Mouse (Mus musculus) small intestine, adult 2 months (tissue): ENCODE results near the gene Tmem82. TPM values are rescaled to one million over a fixed set of nuclear protein-coding genes. Genes with fewer than 3 reads are reported as not detected.

Source experiments
- H3K27ac ChIP-seq: fragments of 200-500 bp; 2 replicates; pipeline ENCODE4 v1.5.1; 2012; ENCODE audit warnings: low read depth, low read length, control low read depth, inconsistent platforms; ENCODE audit not compliant: insufficient read depth
- H3K27me3 ChIP-seq: fragments of 200-500 bp; 2 replicates; pipeline ENCODE4 v1.6.1; 2012; ENCODE audit warnings: mild to moderate bottlenecking, moderate library complexity, low read length, inconsistent platforms; ENCODE audit not compliant: control insufficient read depth, insufficient read depth
- H3K36me3 ChIP-seq: fragments of 200-500 bp; 2 replicates; pipeline ENCODE4 v1.6.1; 2012; ENCODE audit warnings: mild to moderate bottlenecking, low read length, control low read depth, inconsistent platforms; ENCODE audit not compliant: control insufficient read depth, insufficient read depth
- H3K4me1 ChIP-seq: fragments of 200-500 bp; 2 replicates; pipeline ENCODE4 v1.6.1; 2012; ENCODE audit warnings: low read length, inconsistent platforms, mixed read lengths; ENCODE audit not compliant: control insufficient read depth, insufficient read depth, insufficient read length
- H3K4me3 ChIP-seq: fragments of 200-500 bp; 2 replicates; pipeline ENCODE4 v1.5.1; 2012; ENCODE audit warnings: low read depth, mild to moderate bottlenecking, control low read depth, inconsistent platforms, low read length, moderate library complexity
- CTCF ChIP-seq: fragments of 200-500 bp; IDR thresholded peaks from 2 replicates; pipeline ENCODE4 v1.5.1; 2012; ENCODE audit warnings: low read depth, mild to moderate bottlenecking, control low read depth, inconsistent platforms, low read length, moderate library complexity, mixed read lengths; ENCODE audit not compliant: insufficient replicate concordance, insufficient read length; ENCODE audit errors: extremely low read depth
- POLR2A ChIP-seq: fragments of 200-500 bp; IDR thresholded peaks from 2 replicates; pipeline ENCODE4 v1.6.1; 2012; ENCODE audit warnings: low read depth, mild to moderate bottlenecking, control low read depth, inconsistent platforms, low read length, moderate library complexity
- WGBS: fragments of 180-500 bp; shearing (Covaris S2); methylation state at CpG from one replicate; pipeline ENCODE4 v1.1.7; 2018; 5-methylcytosine and 5-hydroxymethylcytosine counted together
- polyA plus RNA-seq: library from polyadenylated mRNA; depleted of rRNA; stranded (reverse); fragments of >200 nt; gene quantifications from 2 replicates; pipeline ENCODE4 v1.2.3, GENCODE M21; 2012

Gene Tmem82
- polyA plus RNA-seq, 1 experiment, result 61.9 TPM

DNA sequence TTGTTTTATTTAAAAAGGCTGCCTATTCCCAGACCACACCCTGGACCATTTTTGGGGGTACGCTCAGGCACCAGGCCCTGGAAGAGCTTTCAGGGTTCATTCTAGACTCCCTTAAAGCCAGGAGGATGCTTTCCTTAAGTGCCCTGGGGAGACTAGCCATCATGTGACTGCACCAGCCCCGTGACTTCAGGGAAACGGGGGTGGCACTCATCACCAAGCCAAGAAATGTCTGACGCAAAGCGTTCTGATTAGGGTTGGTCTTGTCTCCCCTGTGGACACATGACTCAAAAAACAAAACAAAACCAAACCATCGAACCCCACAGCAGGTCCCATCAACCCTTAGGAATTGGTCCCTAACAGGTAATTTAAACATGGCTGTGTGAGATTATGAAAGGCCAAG, 32.9 kb upstream of the Tmem82 start:
- 90% methylated on average over 6 of the region's 6 CpGs for WGBS
- no peaks in the 10 kb centered on the region for H3K27me3 ChIP-seq
- no peak overlapping the region for H3K4me3 ChIP-seq
- H3K4me1 ChIP-seq, result no peaks in the 10 kb centered on the region
- no peak for TF ChIP-seq CTCF
- no peak for TF ChIP-seq POLR2A
- H3K27ac ChIP-seq, result no peak overlapping the region
- H3K36me3 ChIP-seq, result peaks cover 4% of the 10 kb centered on the region; the same call in 1 of the 2 replicates

DNA sequence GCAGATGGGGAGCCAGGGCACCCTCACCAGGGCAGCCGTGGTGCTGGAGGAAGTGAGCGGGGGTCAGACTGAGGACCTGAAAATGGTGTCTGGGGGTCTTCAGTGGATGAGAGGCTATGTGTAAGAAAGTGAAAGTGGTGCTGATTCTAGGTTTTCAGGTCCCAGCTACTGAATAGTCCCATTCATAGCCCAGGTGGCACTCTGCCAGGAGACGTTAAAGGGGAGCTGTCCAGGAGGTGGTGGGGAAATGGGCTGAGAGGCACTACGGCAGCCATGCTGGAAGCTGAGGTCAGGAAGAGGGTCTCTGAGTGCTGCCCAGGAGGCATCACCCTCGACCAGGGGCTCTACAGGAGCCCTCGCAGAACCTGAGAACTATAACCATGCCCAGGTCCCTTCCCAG, 30.8 kb upstream of the Tmem82 start:
- no peak for TF ChIP-seq POLR2A
- TF ChIP-seq CTCF, result no peak
- 54% methylated on average over 6 of the region's 6 CpGs for WGBS

DNA sequence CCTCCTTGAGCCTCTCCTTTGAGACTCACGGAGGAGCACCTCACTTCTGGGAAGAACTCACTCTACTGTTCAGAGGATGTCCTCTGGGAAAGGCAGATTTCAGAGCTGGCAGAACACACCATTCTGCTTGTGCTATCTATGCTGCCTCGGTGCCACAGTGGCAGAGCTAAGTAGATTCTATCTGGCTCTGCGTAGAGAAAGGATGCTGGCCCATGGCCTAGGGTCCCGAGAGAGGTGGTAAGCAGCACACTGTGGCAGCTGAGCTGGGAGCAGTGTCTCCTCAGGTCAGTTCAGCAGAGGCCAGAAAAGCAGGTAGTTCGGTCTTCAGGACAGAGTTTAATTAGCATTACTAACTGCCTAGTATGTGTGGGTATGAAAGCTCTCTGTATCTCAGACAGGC, 29.8 kb upstream of the Tmem82 start:
- peaks cover 4% of the 10 kb centered on the region; the same call in 1 of the 2 replicates for H3K36me3 ChIP-seq
- no peak overlapping the region for H3K27ac ChIP-seq
- TF ChIP-seq POLR2A (no peak), CTCF (no peak)
- H3K4me1 ChIP-seq, result no peaks in the 10 kb centered on the region
- no peak overlapping the region for H3K4me3 ChIP-seq
- H3K27me3 ChIP-seq, result no peaks in the 10 kb centered on the region
- 92% methylated on average over 5 of the region's 5 CpGs for WGBS

More for the DNA sequence above, 30.8 kb upstream of the Tmem82 start:
- no peak overlapping the region for H3K4me3 ChIP-seq
- H3K36me3 ChIP-seq, result peaks cover 4% of the 10 kb centered on the region; the same call in 1 of the 2 replicates
- H3K27me3 ChIP-seq, result no peaks in the 10 kb centered on the region
- H3K27ac ChIP-seq, result no peak overlapping the region
- no peaks in the 10 kb centered on the region for H3K4me1 ChIP-seq

DNA sequence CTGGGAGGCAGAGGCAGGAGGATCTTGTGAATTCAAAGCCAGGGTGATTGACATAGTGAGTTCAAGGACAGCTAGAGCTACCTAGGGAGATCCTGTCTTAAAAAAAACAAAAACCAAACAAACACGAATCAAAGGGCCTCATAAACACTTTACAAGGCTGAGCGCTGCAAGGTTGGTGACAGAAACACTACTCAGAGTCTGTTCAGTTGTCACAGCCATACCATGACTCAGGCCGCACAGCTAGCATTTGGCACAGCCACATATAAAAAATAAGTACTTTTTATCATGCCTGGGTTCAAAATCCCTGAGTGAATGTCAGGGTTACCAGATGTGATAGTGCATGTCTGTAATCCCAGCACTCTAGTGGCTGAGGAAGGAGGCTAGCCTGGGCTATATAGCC, 28.8 kb upstream of the Tmem82 start:
- Histone ChIP-seq H3K27ac (no peak overlapping the region), H3K27me3 (no peaks in the 10 kb centered on the region), H3K36me3 (peaks cover 4% of the 10 kb centered on the region; the same call in 1 of the 2 replicates), H3K4me3 (no peak overlapping the region), H3K4me1 (peaks cover 5% of the 10 kb centered on the region)
- TF ChIP-seq POLR2A (no peak), CTCF (no peak)
- 89% methylated on average over 3 of the region's 3 CpGs for WGBS

DNA sequence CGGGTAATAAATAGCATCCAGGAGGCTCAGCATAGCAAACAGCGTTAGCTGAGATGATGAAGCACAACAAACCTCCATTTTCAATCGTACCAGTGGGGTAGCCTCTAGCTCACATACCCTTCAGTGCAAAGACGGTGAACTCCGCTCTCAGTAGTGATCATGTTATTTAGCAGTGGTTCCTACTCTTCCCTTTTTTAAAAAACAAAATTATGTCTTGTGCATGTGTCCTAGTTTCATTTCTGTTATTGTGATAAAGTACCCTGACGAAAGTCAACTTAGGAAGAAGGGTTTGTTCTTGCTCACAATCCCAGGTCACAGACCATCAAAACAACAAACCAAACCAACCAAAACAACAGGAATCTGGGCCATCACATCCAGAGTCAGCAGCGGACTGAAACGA, 27.6 kb upstream of the Tmem82 start:
- Histone ChIP-seq H3K27me3 (no peaks in the 10 kb centered on the region), H3K4me3 (no peak overlapping the region), H3K4me1 (peaks cover 6% of the 10 kb centered on the region), H3K36me3 (peaks cover 2% of the 10 kb centered on the region; the same call in 1 of the 2 replicates), H3K27ac (no peak overlapping the region)
- TF ChIP-seq CTCF (no peak), POLR2A (no peak)
- 91% methylated on average over 8 of the region's 8 CpGs for WGBS

DNA sequence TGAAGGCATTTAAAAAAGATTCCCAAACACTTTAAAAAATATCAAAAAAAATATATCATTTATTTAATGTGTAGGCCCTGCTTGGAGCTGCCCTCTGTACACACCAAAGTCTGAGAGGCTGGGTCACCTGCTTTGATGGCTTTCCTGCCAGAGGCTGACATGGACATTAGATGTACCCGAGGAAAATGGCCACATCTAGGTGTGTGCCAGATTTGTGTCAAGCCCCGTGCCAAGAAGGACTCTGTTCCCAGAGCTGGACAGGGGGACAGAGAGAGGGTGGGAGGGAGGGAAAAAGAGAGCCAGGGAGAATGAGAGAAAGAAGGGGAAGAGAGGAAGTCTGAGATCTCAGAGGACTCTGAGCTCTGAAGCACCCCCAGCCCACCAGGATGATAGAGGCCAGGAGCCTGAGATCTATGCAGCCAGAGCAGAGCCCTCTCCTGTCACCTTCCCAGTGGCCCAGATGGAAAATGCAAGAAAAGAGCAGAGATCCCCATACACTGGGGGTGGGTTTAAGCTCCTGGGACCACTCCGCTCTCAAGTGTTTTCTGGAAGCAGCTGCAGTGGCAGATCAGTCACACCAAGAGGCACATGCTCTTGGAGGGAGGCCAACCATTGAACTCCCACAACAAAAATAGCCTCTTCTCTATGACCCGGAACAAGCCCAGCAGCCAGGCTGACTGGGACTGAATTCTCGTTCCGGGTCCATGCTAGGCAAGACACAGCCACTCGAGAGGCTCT, 24.9 kb upstream of the Tmem82 start:
- Histone ChIP-seq H3K36me3 (peaks cover 6% of the 10 kb centered on the region; the same call in 1 of the 2 replicates), H3K4me3 (no peak overlapping the region), H3K27me3 (no peaks in the 10 kb centered on the region), H3K27ac (no peak overlapping the region), H3K4me1 (peaks cover 6% of the 10 kb centered on the region)
- WGBS, result 40% methylated on average over 7 of the region's 7 CpGs
- TF ChIP-seq CTCF, result no peak
- TF ChIP-seq POLR2A, result no peak

DNA sequence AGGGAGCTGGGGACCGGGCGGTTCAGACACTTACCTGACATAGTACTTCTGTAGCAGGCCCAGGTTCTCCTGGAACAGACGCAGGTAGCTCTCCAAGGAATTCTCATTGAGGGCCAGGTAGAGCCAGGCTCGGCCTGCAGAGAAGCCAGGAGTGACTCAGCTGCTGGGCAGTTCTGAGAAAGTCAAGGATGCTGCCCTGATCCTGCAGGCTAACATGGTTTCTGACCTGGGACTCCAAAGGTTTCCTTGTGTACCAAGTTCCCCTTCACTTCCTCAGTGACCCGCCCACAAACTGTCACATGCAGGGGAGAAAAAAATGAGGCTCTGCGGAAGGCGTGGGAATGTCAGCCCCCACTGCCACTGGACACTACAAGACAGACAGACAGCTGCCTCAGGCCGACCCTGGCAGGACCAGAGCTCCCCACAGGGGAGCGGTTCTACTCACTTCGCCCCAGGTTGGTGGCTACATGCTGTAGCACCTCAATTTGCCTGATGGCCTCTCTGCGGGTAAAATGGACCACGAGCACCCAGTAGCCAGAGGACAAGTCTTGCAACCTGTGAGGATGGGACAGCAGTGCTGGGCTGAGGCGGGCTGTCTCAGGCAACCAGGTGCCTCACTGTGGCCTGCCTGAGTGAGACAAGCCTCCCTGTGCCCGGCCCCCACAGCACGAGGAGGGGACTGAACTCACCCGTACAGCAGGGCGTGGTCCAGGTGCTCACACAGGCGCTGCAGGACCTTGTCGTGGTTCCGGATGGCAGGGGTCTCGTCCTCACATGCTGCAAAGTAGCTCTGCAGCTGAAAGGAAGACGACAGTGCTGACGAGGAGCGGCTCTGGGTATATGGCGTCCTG, 23.8 kb upstream of the Tmem82 start:
- peaks cover 10% of the 10 kb centered on the region; the same call in 1 of the 2 replicates for H3K36me3 ChIP-seq
- WGBS, result 79% methylated on average over 25 of the region's 25 CpGs
- H3K4me3 ChIP-seq, result no peak overlapping the region
- peaks cover 6% of the 10 kb centered on the region for H3K4me1 ChIP-seq
- H3K27ac ChIP-seq, result no peak overlapping the region
- TF ChIP-seq POLR2A, result no peak
- no peak for TF ChIP-seq CTCF
- H3K27me3 ChIP-seq, result no peaks in the 10 kb centered on the region
